8 mouse cellular contexts compared by ENCODE assay signal in the genomic region with DNA sequence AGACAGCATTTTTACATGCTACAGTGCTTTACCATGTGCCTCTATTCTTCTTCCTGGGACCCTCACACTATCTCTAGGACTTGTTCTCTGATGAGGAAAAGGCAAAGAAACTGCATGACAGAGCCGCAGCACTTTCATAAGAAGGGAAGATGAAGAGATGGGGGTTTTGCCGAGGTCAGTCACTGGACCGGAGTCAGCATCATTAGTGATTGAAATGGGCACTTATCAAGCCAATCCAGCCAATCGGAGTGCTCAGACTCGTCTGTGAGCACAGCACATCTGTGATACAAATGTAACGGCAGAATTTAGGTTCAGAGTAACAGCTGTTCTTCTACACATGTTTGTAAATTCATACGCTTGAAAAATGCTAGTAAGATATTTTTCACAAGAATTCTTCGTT.
A peak's percentile ranks its signal among the peaks of the same experiment; 100 is the strongest.
DNase-seq lines count a peak whose midpoint lies in the region; ATAC-seq lines count a peak whose summit lies in the region.

No protein-coding gene starts in this region.

- DNase-seq in heart, adult 11 months = peak; percentile 66
- DNase-seq in heart, postnatal 25 days (ENCODE audit: low spot score) = no peak
- peak; percentile 23 for DNase-seq in MN1 (ENCODE audit: low spot score)
- DNase-seq in thymus, postnatal 10 days (ENCODE audit: low spot score in 2 of 2) = no peak
- DNase-seq in spleen, postnatal 14 days (ENCODE audit: low spot score in 2 of 2) = no peak
- no peak for DNase-seq in ovary, postnatal 10 days (ENCODE audit: low spot score)

- H3K4me1 ChIP-seq in forebrain, embryonic 16.5 days (replicated peaks; ENCODE audit: control insufficient read depth, insufficient read depth, low read length) = peaks cover 56% of the 10 kb centered on the region
- peaks cover 53% of the 10 kb centered on the region for H3K4me1 ChIP-seq in midbrain, embryonic 12.5 days

- no peak overlapping the region for H3K9ac ChIP-seq in forebrain, embryonic 16.5 days (replicated peaks; ENCODE audit: low read depth, low read length)
- peak overlapping the region; percentile 28; the same call in 1 of the 2 replicates for H3K9ac ChIP-seq in midbrain, embryonic 12.5 days (replicated peaks)

- no peak for ATAC-seq in forebrain, embryonic 16.5 days
- ATAC-seq in midbrain, embryonic 12.5 days (ENCODE audit: low FRiP score, low read depth) = no peak

- H3K9me3 ChIP-seq in forebrain, embryonic 16.5 days (ENCODE audit: control insufficient read depth, low read length) = no peaks in the 10 kb centered on the region
- H3K9me3 ChIP-seq in midbrain, embryonic 12.5 days = no peaks in the 10 kb centered on the region

- H3K27ac ChIP-seq in forebrain, embryonic 16.5 days (ENCODE audit: low read length) = peak overlapping the region; percentile 86
- peak overlapping the region; percentile 88 for H3K27ac ChIP-seq in midbrain, embryonic 12.5 days (replicated peaks)

- H3K36me3 ChIP-seq in forebrain, embryonic 16.5 days (ENCODE audit: control insufficient read depth, insufficient read depth) = no peaks in the 10 kb centered on the region
- H3K36me3 ChIP-seq in midbrain, embryonic 12.5 days = no peaks in the 10 kb centered on the region

- H3K4me3 ChIP-seq in forebrain, embryonic 16.5 days (replicated peaks; ENCODE audit: low read length) = no peak overlapping the region
- H3K4me3 ChIP-seq in midbrain, embryonic 12.5 days = no peak overlapping the region

- WGBS in forebrain, embryonic 16.5 days = 42% methylated on average over 8 of the region's 8 CpGs
- WGBS in midbrain, embryonic 12.5 days = 45% methylated on average over 8 of the region's 8 CpGs

- no peaks in the 10 kb centered on the region for H3K27me3 ChIP-seq in forebrain, embryonic 16.5 days (replicated peaks; ENCODE audit: control insufficient read depth, insufficient read depth, low read length)
- H3K27me3 ChIP-seq in midbrain, embryonic 12.5 days = 0 out of 2 replicates have a peak, but pooled peaks cover 4% of the 10 kb centered on the region

- H3K4me2 ChIP-seq in forebrain, embryonic 16.5 days (ENCODE audit: low read length) = peak overlapping the region; percentile 53
- H3K4me2 ChIP-seq in midbrain, embryonic 12.5 days (replicated peaks) = peak overlapping the region; percentile 51

- intact Hi-C loops in heart, postnatal 25 days (cut with DNase I) = no loop called here

Comparison
In these comparisons a context has a peak if more than half of its experiments do, and no peak if none do; other contexts are left out.
1. DNase-seq: peak in heart, adult 11 months (single experiment) and MN1 (single experiment); none in heart, postnatal 25 days (single experiment), thymus, postnatal 10 days (0 of 2), spleen, postnatal 14 days (0 of 2) and ovary, postnatal 10 days (single experiment).